Mouse (Mus musculus): ENCODE data around the gene Gprin2.

The Gprin2 gene

DNA sequence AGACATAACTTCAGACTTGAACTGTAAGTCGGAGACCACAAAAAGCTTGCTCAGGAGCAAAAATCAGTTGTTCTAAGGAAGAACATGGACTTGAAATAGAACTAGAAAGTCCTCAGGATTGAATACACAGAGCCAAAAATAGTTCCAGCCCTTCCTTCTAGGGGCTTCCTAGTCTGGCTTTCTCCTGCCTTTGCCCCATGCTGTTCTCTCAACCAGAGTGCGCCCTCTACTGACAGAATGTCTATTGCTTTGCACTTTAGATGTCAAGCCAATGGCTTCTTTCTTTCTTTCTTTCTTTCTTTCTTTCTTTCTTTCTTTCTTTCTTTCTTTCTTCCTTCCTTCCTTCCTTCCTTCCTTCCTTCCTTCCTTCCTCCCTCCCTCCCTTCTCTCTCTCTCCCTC, 7.2 kb upstream of the Gprin2 start:
- DNase-seq (ENCODE audit: low read depth in 2 of 2, low spot score in 2 of 2) = no peak

DNA sequence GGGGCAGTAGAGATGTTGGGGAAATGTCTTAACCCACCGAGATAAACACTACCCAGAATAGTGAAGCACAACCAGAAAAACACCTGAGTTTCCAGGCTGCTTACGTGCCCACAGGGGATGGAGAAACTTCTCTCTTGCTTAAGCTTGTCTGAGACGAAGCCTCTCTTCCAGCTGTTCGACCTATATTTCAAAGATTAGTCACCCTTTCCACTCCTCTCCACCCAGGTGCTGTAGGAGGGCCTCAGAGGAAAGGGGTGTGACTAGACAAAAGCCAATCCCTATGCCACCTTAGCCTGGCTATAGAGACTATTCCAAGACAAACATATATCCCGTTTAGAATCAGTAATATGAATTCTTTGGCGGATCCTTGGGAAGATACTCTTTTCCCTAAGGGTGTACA, 6.5 kb upstream of the Gprin2 start:
- DNase-seq (ENCODE audit: low read depth in 2 of 2, low spot score in 2 of 2) = no peak

DNA sequence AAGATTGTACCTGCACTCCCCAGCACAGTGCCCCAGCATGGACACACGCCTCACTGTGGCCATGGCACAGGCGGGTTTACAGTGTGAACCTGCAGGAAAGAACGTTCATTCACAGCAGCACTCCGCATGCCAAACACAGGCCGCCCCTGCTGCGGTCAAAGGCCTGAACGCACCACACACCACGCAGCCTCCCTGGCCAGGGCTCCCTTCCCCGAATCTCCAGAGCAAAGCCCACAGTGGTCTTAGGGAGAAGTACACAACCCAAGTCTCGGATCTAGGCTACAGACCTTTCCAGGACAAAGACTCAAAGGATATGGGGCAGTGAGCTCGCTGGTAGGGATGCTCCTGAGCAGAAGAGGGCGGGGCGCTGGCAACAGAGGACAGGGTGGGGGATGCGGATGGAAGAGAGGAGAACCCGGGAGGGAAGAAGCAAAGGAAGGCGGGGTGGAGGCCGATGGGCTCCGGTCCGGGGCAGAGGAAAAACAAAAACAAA, 669 bp downstream of the Gprin2 start:
- DNase-seq (ENCODE audit: low read depth in 2 of 2, low spot score in 2 of 2) = no peak

DNA sequence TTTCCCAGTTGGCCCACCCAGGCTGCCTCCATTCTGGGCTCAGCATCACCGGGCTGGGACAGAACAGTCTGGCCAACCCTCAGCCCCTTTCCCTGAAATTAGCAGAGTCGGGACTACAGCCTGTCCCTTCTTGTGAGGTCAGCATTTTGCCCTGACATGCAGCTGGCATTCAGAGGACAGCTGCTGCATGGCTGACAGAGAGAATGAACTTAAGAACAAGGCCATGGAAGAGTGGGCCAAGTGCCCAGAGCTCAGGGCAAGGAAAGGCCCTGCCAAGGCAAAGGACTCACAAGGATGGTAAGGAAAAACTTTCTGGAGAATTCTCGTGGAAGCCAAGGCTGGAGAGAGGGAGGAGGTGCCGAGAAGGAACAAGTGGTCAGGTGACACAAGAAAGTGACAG, 4.7 kb downstream of the Gprin2 start:
- no peak for DNase-seq (ENCODE audit: low read depth in 2 of 2, low spot score in 2 of 2)

DNA sequence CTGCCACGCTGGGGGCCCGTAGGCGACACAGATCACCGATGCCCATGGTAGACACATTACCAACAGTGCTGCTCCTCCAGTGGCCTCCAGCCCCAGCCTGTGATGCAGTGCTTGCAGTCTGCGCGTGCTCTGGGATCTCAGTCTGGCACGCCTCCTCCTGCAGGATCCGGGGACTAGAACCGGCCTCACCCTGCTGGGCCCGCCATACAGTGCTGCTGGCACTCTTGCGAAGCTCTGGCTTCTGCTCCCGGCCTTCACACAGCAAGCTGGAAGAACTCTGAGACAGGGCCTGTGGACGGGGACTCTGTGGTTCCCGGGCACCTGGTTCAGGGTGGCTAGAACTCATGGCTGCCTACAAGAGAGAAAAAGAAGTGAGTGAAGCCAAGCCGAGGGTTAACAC, 6.0 kb downstream of the Gprin2 start:
- DNase-seq (ENCODE audit: low read depth in 2 of 2, low spot score in 2 of 2) = no peak

DNA sequence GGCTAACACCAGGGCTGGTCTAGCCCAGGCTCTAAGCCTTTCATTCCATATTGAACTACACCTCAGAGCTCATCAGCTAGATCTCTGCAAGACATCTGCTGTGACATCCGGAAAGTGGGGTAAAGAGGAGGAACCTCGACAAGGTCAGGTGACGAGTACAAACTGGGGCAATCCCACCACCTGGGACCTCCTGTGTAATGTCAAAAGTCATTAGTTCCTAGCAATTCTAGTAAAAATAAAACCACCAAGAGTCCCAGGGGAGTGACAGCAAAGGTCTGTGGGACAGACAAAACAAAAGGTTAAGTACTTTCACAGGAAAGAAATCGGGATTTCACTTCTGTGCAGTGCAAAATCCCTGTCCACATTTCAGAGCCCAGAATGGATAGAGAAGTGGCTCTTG, 7.6 kb downstream of the Gprin2 start:
- DNase-seq (ENCODE audit: low read depth in 2 of 2, low spot score in 2 of 2) = no peak

DNA sequence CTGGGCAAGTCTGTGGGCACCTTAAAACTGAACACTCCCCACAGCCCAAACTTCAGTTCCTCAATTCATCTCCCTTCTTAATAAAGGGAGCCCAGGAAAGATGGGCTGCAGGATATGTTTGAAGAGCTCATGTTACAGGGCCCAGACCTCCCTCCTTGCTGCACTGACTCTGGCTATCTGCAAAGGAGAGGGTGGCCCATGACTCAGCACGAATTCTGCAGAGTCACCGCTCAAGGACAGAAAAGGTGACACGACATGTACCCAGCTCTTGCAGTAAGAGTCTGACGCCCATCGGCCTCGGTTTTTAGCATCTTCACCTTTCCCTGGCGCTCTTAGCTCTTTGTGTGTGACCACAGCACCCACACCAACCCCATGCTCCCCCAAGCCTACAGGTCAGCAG, 11.1 kb downstream of the Gprin2 start:
- no peak for DNase-seq (ENCODE audit: low read depth in 2 of 2, low spot score in 2 of 2)

DNA sequence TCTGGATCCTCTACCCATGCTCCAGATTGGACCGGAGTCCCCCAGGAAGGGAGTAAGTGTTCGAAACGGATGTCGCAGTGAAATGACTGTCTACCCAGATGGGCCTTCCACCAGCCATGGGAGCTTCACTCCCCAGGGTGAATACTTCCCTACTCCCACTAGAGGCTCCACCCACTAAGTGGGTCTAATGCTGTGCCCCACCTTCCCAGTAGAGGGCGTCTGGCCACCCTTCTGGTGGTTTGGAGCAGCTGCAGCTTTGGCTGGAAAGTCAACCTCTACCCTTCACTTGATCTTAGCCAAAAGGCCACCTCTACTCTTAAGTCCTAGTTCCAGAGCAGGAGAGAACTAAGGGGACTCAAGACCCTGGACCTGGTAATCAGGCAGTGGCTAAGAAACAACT, 12.8 kb downstream of the Gprin2 start:
- no peak for DNase-seq (ENCODE audit: low read depth in 2 of 2, low spot score in 2 of 2)

DNA sequence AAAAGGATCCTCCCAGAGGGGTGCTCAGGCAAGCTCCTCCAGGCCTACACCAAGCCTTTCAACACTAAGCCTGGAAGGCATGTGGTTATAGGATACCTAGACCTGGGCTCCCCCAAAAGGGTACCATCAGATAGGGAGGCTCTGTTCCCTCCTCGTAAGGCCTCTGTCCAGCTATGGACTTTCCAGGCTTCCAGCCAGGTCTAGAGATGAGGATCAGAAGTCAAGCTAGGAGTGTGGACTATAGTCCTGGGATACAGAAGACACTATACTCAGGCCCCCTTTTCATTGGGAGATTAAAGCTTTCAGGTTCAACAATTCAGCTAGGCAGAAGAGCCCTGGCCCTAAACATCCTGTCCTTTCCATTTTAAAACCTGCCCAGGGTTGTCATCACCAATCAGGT, 18.4 kb downstream of the Gprin2 start:
- DNase-seq (ENCODE audit: low read depth in 2 of 2, low spot score in 2 of 2) = no peak

DNA sequence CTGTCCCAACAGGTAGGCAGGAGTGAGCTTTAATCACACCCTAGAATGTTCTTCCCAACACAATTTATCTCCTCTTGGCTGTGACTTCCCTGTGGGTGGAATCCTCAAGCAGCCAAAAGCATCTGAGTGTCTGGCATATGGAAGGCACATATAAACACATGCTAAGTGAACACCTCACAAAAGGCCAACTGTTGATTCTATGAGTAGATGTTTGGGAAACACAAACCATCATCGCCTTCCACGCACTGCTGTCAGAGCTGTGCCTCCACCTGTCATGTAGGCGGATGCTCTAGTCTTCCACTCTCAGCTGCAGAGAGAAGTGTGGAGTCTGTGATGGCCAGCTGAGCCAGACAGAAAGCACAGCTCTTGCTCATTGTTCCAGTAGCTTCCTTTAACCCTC, 22.1 kb downstream of the Gprin2 start:
- no peak for DNase-seq (ENCODE audit: low read depth in 2 of 2, low spot score in 2 of 2)

DNA sequence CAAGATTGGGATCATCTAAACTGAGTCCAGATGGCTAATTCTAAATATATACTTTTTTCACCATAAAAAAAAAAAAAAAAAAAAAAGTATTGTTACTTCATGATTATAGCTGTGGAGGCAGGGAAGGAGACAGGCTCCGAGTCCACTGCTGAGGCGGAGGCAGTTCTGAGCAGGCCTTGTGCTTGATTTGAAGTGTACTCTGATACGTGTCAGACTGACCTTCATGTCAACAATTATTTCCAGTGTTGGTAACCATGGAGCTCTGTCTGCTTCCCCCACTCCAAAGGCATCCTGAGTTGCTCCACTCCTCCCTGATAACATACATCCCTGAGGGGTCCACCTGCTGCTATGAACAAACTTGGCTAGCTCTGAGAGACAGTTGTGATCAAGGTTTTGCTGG, 30.3 kb downstream of the Gprin2 start:
- no peak for DNase-seq (ENCODE audit: low read depth in 2 of 2, low spot score in 2 of 2)

DNA sequence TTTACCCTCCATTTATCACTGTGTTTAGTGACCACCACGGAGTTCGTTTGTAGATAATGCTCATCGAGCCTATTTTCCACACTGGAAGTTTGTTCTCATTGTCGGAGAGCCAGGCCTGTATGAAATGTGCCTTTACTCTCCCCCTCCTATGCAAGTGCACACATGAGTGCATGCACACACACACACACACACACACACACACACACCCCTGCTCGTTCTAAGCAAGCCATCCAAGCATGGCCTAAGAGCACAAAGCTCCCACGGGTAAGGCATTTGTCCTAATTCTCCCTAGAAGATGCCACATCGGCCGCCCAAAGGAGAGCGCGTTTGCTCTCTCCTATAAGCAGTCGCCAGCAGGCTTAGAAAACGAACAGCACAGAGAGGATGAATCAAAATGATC, 45.7 kb downstream of the Gprin2 start:
- DNase-seq (ENCODE audit: low read depth in 2 of 2, low spot score in 2 of 2) = no peak

DNA sequence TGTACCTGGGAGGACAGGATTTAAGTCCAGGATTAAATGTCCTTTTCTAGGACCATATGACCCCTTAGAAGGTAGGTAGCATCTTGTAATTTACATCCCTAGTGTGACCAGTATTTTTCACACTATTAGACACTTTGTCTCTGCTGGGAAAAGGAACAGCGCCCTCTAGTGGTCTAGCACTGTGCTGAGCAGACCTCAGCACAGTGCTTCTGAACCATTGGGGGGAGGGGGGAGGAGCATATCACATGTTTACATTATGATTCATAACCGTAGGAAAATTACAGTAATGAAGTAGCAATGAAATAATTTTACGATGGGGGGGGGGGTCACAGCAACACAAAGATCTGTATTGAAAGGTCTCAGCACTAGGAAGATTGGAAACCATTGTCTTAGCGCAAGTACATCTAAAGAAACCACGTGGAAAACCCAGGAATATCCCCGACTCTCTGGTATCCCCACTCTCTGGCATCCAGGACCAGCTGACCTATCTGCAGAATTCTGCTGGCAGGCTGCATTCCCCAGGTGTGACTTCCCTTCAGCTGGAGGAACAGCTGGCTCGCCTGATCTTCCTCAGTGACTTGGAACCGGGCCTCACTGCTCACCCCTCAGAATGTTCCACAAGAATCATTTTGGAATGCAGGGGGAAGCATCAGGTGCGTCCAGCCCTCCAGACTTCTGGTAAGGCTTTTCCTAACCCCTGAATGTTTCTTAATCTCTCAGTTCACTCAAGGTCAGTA, 46.7 kb downstream of the Gprin2 start:
- no peak for DNase-seq (ENCODE audit: low read depth in 2 of 2, low spot score in 2 of 2)

DNA sequence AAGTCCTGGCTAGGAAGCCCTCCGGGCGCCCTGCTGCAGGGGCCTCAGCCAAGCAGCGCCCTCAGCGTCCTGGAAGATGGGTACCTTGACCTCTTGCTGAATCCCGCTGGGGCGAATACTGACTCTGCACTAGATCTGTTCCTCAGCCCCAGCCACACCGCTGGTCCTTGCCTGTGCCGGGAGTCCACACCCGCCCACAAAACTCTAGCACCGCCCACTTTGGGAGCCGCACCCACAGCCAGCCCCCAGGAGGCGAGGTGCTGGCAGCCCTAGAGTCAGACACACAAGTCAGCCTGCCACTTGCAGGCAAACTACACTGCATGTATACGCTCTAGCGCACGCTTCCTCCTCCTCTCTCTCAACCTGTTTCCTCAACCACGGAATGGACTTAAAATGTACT, 49.1 kb downstream of the Gprin2 start, which contains the start of gene Npy4r:
Gene Npy4r, minus strand, starts transcription at position 148 of the 400 bp plus-strand sequence.
- no peak for DNase-seq (ENCODE audit: low read depth in 2 of 2, low spot score in 2 of 2)

DNA sequence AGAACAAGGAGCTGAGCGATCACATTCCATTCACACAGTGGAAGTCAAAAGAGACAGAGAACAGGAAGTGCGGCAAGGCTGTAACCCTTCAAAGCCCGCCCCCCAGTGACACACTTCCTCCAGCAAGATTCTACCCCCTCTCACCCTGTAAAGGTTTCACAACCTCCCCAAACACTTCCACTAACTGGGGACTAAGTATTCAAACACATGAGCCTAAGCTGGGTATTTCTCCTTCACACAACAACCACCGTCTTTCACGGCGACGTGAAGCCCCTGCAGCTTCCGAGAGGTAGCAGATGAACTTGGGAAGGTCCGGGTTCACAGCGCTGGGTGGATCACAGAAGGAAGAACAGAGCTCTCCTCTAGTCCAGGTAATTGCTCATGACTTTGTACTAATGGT, 58.5 kb downstream of the Gprin2 start:
- no peak for DNase-seq (ENCODE audit: low read depth in 2 of 2, low spot score in 2 of 2)

DNA sequence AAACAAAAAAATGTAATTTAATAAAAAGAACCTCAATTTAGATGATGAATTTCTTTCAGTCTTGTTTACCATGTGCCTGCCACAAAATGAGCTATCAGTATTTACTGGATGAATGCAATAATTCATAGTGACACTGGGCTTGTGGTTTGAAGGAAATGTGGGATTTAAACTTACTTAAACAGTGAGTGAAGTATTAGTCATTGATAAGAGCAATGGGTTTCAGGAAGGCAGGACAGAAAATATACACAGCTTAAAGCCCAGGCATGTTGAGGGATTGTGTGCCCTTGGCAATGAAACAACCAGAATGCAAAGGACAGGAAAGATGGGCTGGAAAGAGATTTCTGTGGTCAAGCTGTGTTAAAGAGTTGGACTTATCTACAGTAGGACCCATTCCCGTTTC, 59.1 kb downstream of the Gprin2 start:
- no peak for DNase-seq (ENCODE audit: low read depth in 2 of 2, low spot score in 2 of 2)

DNA sequence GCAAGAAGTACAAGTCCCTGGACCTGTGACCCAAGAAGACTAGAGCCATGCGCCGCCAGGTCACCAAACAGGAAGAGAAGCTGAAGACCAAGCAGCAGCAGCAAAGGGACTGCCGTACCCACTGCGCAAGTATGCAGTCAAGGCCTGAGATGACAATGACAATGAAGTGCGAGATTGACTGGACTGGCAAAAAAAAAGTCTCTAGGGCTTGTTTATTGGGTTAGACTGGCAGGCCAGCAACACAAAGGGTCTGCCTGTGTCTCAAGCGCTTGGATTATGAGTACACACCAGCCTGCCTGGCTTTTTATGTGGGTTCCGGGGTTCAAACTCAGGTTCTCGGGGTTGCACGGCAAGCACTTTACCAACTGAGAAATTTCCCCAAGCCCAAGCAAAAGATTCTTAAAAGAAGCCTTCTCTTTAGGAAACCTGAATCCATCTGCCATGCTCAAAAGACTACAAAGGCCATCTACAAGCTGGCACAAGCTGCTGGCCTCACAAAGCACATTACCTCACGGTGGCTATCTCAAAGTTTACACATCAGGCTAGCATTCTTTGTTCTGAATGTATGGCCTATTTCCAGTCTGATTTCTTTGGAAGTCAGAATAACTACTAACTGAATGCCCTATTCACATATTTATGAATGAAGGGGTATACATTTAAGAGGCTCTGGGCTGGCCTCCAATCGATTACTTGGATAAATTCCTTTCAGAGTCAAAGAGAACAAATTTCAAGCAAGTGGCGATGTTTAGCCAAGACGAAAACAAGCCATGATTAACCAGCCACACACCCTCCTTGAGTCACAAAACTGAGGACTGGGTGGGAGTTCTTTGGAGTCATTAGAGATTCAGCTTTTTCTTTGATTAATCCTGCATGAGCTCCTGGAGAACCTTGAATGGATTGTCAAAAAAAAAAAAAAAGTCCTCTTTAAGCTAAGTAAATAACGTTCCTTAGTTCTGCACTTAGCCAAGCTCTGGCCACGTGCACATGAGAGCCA, 61.5 kb downstream of the Gprin2 start:
- no peak for DNase-seq (ENCODE audit: low read depth in 2 of 2, low spot score in 2 of 2)
